Mouse (Mus musculus) left cerebral cortex, adult 8-10 months (tissue): ENCODE results near the gene Ksr2. TPM values are rescaled to one million over a fixed set of nuclear protein-coding genes. Genes with fewer than 3 reads are reported as not detected.
"Not testable (repeated sequence)": the region's sequence is repeated elsewhere in the genome, so short reads cannot be mapped to it uniquely, and the experiment has no call there.

Source experiments
- DNase-seq, 2 experiments: peaks; one replicate each; pipeline ENCODE4 v3.0.0; 2022; ENCODE audit warnings: low spot score in 2 of 2
- total RNA-seq, 4 experiments: library from RNA; stranded (reverse); gene quantifications; 2 replicates each; pipeline ENCODE4 v1.2.4; 2022

Ksr2 gene
- total RNA-seq, 4 experiments from 2014 or later = 40.3 to 43.9 (median 41.3) TPM

GRCm38 (mm10) chr5:117404671-117405070, 9.1 kb upstream of the Ksr2 start:
- DNase-seq = not testable (repeated sequence)

GRCm38 (mm10) chr5:117408216-117408615, 5.6 kb upstream of the Ksr2 start:
- no peak for DNase-seq

- no peak for DNase-seq
These were observed 4.4 kb upstream of the Ksr2 start for GRCm38 (mm10) chr5:117409369-117409768.

GRCm38 (mm10) chr5:117414611-117415010, 811 bp downstream of the Ksr2 start:
- peak; percentile 10 to 23 for DNase-seq

- peak in 1 of 2 experiments; percentile 29 for DNase-seq
These were observed 1.5 kb downstream of the Ksr2 start for GRCm38 (mm10) chr5:117415011-117415912.

- DNase-seq = no peak
These were observed 3.6 kb downstream of the Ksr2 start for GRCm38 (mm10) chr5:117417442-117417841.

GRCm38 (mm10) chr5:117433501-117433900, 19.7 kb downstream of the Ksr2 start:
- DNase-seq = not testable (repeated sequence)

- no peak for DNase-seq
These were observed 26.5 kb downstream of the Ksr2 start for GRCm38 (mm10) chr5:117440261-117440660.

- no peak for DNase-seq
These were observed 27.5 kb downstream of the Ksr2 start for GRCm38 (mm10) chr5:117441242-117441842.

GRCm38 (mm10) chr5:117442157-117442765, 28.5 kb downstream of the Ksr2 start:
- no peak for DNase-seq

- no peak for DNase-seq
These were observed 29.3 kb downstream of the Ksr2 start for GRCm38 (mm10) chr5:117443141-117443540.

- peak in 1 of 2 experiments; percentile 76 for DNase-seq
These were observed 30.1 kb downstream of the Ksr2 start for GRCm38 (mm10) chr5:117443902-117444301.

- DNase-seq = no peak
These were observed 33.9 kb downstream of the Ksr2 start for GRCm38 (mm10) chr5:117447698-117448097.

GRCm38 (mm10) chr5:117452013-117452412, 38.2 kb downstream of the Ksr2 start:
- DNase-seq = no peak

GRCm38 (mm10) chr5:117455546-117455945, 41.7 kb downstream of the Ksr2 start:
- DNase-seq = no peak

GRCm38 (mm10) chr5:117457121-117457520, 43.3 kb downstream of the Ksr2 start:
- no peak for DNase-seq

- DNase-seq = no peak
These were observed 43.8 kb downstream of the Ksr2 start for GRCm38 (mm10) chr5:117457583-117457982.

GRCm38 (mm10) chr5:117458899-117459298, 45.1 kb downstream of the Ksr2 start:
- no peak for DNase-seq

GRCm38 (mm10) chr5:117460261-117460660, 46.5 kb downstream of the Ksr2 start:
- DNase-seq = no peak

- no peak for DNase-seq
These were observed 53.3 kb downstream of the Ksr2 start for GRCm38 (mm10) chr5:117467052-117467451.

GRCm38 (mm10) chr5:117468961-117469360, 55.2 kb downstream of the Ksr2 start:
- no peak for DNase-seq

GRCm38 (mm10) chr5:117469572-117469971, 55.8 kb downstream of the Ksr2 start:
- no peak for DNase-seq
